Mouse (Mus musculus) activated CD4-positive, CD25-positive, alpha-beta regulatory T cell, adult 4 months (primary cell): ENCODE measurements around the gene Esd. TPM values are rescaled to one million over a fixed set of nuclear protein-coding genes. Genes with fewer than 3 reads are reported as not detected.

Experiments
- ATAC-seq: one replicate; pipeline ENCODE4 v1.8.0; 2017
- polyA plus RNA-seq, 2 experiments: library from polyadenylated mRNA; unstranded; fragments of 100-300 nt; shearing (Covaris generic); gene quantifications; one replicate each; pipeline ENCODE4 v1.2.1; 2017

Gene Esd
- polyA plus RNA-seq, 2 experiments from 2014 or later: 245 to 267 TPM

GRCm38 (mm10) chr14:74797386-74798062 lies 65.4 kb downstream of the Esd start:
- ATAC-seq: no peak

- no peak for ATAC-seq
Measured at GRCm38 (mm10) chr14:74798063-74798890, 66.2 kb downstream of the Esd start.

Other genes starting within 250 kb of the Esd start
- under 1 TPM in 1 of 2 experiments, not detected in 1; 0.16 TPM for gene Htr2a, start 91.5 kb upstream of the Esd start, polyA plus RNA-seq
- gene Lrch1, start 215.6 kb downstream of the Esd start, polyA plus RNA-seq: 10 to 100 TPM; 24.1 to 24.4 TPM